Mouse (Mus musculus): Measurements from ENCODE around the gene Enah. TPM values are rescaled to one million over a fixed set of nuclear protein-coding genes. Genes with fewer than 3 reads are reported as not detected.

The Enah gene
- polyA plus RNA-seq, 1 experiment from 2014 or later = 42.4 TPM

DNA sequence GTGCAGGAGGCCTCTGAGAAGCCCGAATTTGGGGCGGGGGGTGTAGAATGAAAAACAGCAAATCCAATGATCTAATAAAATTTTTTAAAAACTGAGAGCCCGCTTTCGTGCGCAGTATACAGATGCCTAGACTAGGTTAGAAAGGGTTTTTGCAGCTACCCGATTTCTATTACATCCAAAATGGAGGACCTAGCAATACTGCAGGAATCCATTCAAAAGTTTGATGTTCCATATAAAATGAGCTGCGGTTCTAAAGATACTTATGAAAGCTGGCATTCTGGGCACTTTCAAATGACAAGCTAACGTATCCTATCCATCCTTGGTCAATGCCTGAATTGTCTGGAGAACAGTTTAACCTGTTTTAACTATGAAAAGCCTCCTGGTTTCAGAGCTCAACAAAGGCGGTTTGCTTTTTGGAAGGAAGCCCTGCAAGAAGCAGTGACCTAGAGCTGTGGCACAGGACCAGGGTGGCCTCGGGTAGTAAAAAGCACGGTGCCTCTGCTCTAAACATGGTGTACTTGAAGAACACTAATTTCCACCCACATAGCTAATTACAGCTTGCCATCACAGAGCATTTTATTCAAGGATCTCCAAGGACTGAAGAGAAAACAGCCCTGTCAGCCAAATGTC is 1.2 kb upstream of the Enah start:
- peak overlapping the region; percentile 92 for H3K4me3 ChIP-seq (ENCODE audit: low read depth, low read length)
- no peaks in the 10 kb centered on the region for H3K27me3 ChIP-seq (ENCODE audit: control insufficient read depth, insufficient read depth, low read length)
- 14% methylated on average over 11 of the region's 11 CpGs for WGBS
- H3K27ac ChIP-seq (ENCODE audit: low read depth, low read length) = 0 out of 2 replicates have a peak overlapping the region, but pooled peaks have one; percentile 97
- H3K4me1 ChIP-seq (replicated peaks; ENCODE audit: control insufficient read depth, insufficient read depth, low read length) = peaks cover 3% of the 10 kb centered on the region; the same call in 1 of the 2 replicates
- H3K36me3 ChIP-seq (ENCODE audit: control insufficient read depth, insufficient read depth, low read length) = no peaks in the 10 kb centered on the region
- peak overlapping the region; percentile 86 for H3K4me2 ChIP-seq (ENCODE audit: low read depth, low read length, severe bottlenecking)
- DNase-seq (ENCODE audit: low spot score) (no peak), ATAC-seq (replicated peaks; ENCODE audit: low FRiP score) (no peak; the same call in 1 of the 2 replicates)
- no peaks in the 10 kb centered on the region for H3K9me3 ChIP-seq (ENCODE audit: control insufficient read depth, low read length)
- peak overlapping the region; percentile 97 for H3K9ac ChIP-seq (ENCODE audit: low read length)

DNA sequence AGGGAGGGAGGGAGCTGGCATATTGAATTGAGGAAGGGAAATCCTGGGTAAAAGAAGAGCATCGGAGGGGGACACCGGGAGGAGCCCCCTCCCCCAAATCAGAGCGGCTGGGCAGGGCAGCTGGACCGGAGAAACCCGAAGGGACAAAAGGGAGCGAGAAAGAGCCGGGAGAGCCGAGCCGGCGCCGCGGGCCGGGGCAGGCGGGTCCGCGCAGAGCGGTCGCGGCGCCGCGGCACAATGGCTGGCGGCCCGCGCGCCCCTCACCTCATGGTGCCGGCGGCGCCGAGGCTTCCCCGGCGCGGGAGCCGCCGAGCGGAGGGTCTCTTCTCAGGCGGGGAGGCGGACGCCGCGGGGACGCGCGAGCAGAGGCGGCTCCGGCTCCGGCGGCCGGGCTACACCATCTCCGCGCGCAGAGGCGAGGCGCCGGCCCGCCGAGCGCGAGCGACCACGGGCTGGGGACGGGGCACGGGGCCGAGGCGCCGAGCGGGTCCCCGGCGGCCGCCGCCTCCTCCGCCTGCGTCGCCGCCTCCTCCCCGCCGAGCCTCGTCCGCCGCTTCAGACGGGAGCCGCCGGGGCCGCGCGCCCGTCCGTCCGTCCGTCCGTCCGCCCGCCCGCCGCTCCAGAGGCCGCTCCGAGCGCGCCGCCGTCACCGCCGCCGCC is 394 bp downstream of the Enah start:
- Histone ChIP-seq H3K9me3 (ENCODE audit: control insufficient read depth, low read length) (no peaks in the 10 kb centered on the region), H3K27ac (ENCODE audit: low read depth, low read length) (peak overlapping the region; percentile 97), H3K4me3 (ENCODE audit: low read depth, low read length) (peak overlapping the region; percentile 92), H3K4me2 (ENCODE audit: low read depth, low read length, severe bottlenecking) (peak overlapping the region; percentile 86), H3K36me3 (ENCODE audit: control insufficient read depth, insufficient read depth, low read length) (no peaks in the 10 kb centered on the region), H3K9ac (ENCODE audit: low read length) (peak overlapping the region; percentile 97), H3K4me1 (replicated peaks; ENCODE audit: control insufficient read depth, insufficient read depth, low read length) (peaks cover 3% of the 10 kb centered on the region; the same call in 1 of the 2 replicates), H3K27me3 (ENCODE audit: control insufficient read depth, insufficient read depth, low read length) (no peaks in the 10 kb centered on the region)
- DNase-seq (ENCODE audit: low spot score) (peak; percentile 80), ATAC-seq (replicated peaks; ENCODE audit: low FRiP score) (peak; percentile 73)
- WGBS = 0% methylated on average over 18 of the region's 104 CpGs

DNA sequence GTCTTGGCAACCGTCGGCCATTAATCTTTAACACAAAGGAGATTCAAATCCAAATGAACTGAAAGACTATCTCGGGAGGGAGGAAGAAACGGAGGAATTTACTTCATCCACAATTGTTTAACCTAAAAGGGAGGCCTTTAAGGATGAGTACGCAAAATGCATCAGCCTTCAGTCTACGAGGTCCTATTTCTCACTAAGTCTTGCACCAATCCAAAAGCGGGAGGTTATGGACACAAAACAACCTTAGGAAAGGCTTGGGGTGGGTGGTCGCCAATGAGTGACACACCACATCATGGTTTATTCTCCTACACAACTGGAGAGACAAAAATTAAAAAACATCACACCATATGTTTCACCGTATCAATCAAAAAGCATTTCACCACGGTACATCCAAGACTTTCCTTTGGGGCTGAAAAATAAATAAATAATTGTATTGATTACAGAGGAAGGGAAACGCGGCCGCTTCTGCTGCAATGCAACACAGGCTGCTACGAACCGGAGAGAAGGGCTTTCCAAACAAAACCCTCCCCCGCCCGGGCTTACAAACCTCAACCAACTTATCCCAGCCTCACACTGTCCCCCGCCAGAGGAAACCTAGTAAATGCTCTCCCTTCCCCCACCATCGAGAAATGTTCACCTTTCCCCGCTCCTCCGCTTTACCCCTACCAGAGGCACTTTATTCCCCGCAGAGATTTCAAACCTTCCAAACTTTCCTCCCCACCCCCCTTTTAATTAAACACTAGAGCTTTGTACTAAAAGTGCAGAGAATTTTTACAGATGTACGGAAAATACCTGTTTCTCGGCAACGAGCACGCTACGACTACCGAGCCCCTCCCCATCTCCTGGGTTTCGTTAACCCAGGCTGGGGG is 1.2 kb downstream of the Enah start:
- no peaks in the 10 kb centered on the region for H3K27me3 ChIP-seq (ENCODE audit: control insufficient read depth, insufficient read depth, low read length)
- H3K9ac ChIP-seq (ENCODE audit: low read length) = peak overlapping the region; percentile 97
- peak overlapping the region; percentile 97 for H3K27ac ChIP-seq (ENCODE audit: low read depth, low read length)
- no peaks in the 10 kb centered on the region for H3K9me3 ChIP-seq (ENCODE audit: control insufficient read depth, low read length)
- WGBS = under 1% methylated on average over 29 of the region's 29 CpGs
- DNase-seq (ENCODE audit: low spot score) = peak; percentile 78
- H3K4me1 ChIP-seq (replicated peaks; ENCODE audit: control insufficient read depth, insufficient read depth, low read length) = peaks cover 3% of the 10 kb centered on the region; the same call in 1 of the 2 replicates
- no peaks in the 10 kb centered on the region for H3K36me3 ChIP-seq (ENCODE audit: control insufficient read depth, insufficient read depth, low read length)
- peak overlapping the region; percentile 86 for H3K4me2 ChIP-seq (ENCODE audit: low read depth, low read length, severe bottlenecking)
- peak overlapping the region; percentile 92 for H3K4me3 ChIP-seq (ENCODE audit: low read depth, low read length)
- peak; percentile 45; the same call in 1 of the 2 replicates for ATAC-seq (replicated peaks; ENCODE audit: low FRiP score)

DNA sequence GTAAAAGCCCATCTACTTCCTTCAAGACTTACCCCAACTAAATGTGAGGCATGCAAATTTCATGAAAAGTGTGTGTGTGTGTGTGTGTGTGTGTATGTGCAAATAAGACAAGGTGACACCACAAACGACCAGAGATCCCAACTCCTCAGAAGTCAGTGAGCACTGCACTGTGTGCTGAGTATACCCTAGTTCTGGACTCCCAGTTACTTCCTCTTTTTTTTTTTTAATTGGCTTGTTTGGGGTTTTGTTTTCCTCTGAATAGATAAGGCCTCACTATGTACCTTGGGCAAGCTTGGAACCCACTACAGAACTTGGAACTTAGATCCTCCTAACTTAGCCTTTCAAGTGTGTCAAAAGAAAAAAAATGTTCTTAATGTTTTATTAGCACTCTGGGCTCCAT is 14.0 kb downstream of the Enah start:
- no peak for DNase-seq (ENCODE audit: low spot score)
- no peak overlapping the region for H3K4me3 ChIP-seq (ENCODE audit: low read depth, low read length)
- no peak overlapping the region for H3K27ac ChIP-seq (ENCODE audit: low read depth, low read length)
- H3K27me3 ChIP-seq (ENCODE audit: control insufficient read depth, insufficient read depth, low read length) = no peaks in the 10 kb centered on the region
- no peaks in the 10 kb centered on the region for H3K4me1 ChIP-seq (replicated peaks; ENCODE audit: control insufficient read depth, insufficient read depth, low read length)
- H3K9me3 ChIP-seq (ENCODE audit: control insufficient read depth, low read length) = no peaks in the 10 kb centered on the region
- no peak overlapping the region for H3K9ac ChIP-seq (ENCODE audit: low read length)
- H3K36me3 ChIP-seq (ENCODE audit: control insufficient read depth, insufficient read depth, low read length) = no peaks in the 10 kb centered on the region; the same call in 1 of the 2 replicates
- no peak for ATAC-seq (replicated peaks; ENCODE audit: low FRiP score)
- WGBS = 89% methylated on average over 1 of the region's 1 CpGs
- H3K4me2 ChIP-seq (ENCODE audit: low read depth, low read length, severe bottlenecking) = no peak overlapping the region

DNA sequence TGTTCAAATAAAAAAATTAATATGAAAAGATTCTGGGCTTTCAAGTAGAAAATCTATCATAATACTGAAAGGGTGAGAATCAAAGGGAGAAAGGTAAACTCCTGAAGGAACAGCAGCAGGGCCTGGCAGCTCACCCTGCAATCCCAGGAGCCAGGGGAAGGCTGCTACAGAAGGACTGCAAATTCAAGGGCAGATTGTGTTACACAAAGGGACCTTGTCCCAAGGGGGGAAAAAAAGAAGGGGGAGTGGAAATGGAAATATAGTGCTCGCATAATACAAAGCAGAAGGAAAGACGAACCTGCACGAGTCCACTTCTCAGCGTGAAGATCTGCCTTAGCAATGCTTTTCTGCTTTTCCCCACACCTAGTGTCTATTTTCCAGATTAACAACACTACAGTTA is 21.1 kb downstream of the Enah start:
- 55% methylated on average over 4 of the region's 4 CpGs for WGBS

DNA sequence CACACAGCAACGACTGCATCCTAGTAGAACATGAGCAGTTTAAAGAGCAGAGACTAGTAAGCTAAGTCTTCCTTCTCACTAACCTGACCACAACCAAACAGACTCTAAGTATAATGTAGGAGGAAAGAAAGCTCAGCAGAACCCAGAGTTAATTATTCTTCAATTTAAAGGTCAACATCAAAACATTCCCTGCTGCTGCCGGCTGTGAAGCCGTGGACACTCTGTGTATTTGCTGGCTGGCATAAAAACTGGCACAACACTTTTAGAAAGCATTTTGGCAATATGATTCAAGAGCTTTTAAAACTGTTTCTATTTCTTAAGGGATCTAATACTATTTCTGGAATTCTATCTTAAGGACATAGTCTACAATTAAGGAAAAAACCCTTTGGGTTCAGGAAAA is 22.0 kb downstream of the Enah start:
- Histone ChIP-seq H3K27ac (ENCODE audit: low read depth, low read length) (no peak overlapping the region), H3K4me1 (replicated peaks; ENCODE audit: control insufficient read depth, insufficient read depth, low read length) (0 out of 2 replicates have a peak, but pooled peaks cover 3% of the 10 kb centered on the region), H3K27me3 (ENCODE audit: control insufficient read depth, insufficient read depth, low read length) (no peaks in the 10 kb centered on the region), H3K4me2 (ENCODE audit: low read depth, low read length, severe bottlenecking) (no peak overlapping the region), H3K9me3 (ENCODE audit: control insufficient read depth, low read length) (no peaks in the 10 kb centered on the region), H3K4me3 (ENCODE audit: low read depth, low read length) (no peak overlapping the region), H3K9ac (ENCODE audit: low read length) (no peak overlapping the region), H3K36me3 (ENCODE audit: control insufficient read depth, insufficient read depth, low read length) (no peaks in the 10 kb centered on the region)
- no peak for DNase-seq (ENCODE audit: low spot score)
- no peak for ATAC-seq (replicated peaks; ENCODE audit: low FRiP score)
- WGBS = 88% methylated on average over 3 of the region's 3 CpGs

More for the DNA sequence above, 21.1 kb downstream of the Enah start:
- H3K4me2 ChIP-seq (ENCODE audit: low read depth, low read length, severe bottlenecking) = no peak overlapping the region
- H3K9ac ChIP-seq (ENCODE audit: low read length) = no peak overlapping the region
- DNase-seq (ENCODE audit: low spot score) = no peak
- H3K4me1 ChIP-seq (replicated peaks; ENCODE audit: control insufficient read depth, insufficient read depth, low read length) = 0 out of 2 replicates have a peak, but pooled peaks cover 3% of the 10 kb centered on the region
- no peaks in the 10 kb centered on the region for H3K36me3 ChIP-seq (ENCODE audit: control insufficient read depth, insufficient read depth, low read length)
- H3K27me3 ChIP-seq (ENCODE audit: control insufficient read depth, insufficient read depth, low read length) = no peaks in the 10 kb centered on the region
- H3K4me3 ChIP-seq (ENCODE audit: low read depth, low read length) = no peak overlapping the region
- H3K9me3 ChIP-seq (ENCODE audit: control insufficient read depth, low read length) = no peaks in the 10 kb centered on the region
- H3K27ac ChIP-seq (ENCODE audit: low read depth, low read length) = no peak overlapping the region
- no peak for ATAC-seq (replicated peaks; ENCODE audit: low FRiP score)

DNA sequence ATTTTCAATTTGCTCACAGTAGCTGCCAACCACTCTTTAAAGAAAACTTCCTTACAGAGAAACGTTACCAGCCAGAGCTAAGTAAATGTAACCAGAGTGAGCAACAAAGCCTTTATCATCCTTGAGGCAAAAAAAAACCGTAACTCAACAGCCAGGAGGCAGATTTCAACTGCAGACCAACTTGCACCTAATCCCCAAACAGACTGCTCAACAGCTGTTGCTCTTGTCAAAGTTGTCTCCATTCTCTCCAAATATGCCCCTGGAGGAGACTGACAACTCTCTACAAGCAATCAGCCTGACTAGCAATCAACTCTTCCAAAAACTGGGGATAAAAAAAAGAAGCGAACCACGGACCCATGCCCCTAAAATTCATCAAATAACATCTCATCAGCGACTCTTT is 26.2 kb downstream of the Enah start:
- Histone ChIP-seq H3K9me3 (ENCODE audit: control insufficient read depth, low read length) (no peaks in the 10 kb centered on the region), H3K4me2 (ENCODE audit: low read depth, low read length, severe bottlenecking) (no peak overlapping the region), H3K9ac (ENCODE audit: low read length) (no peak overlapping the region), H3K36me3 (ENCODE audit: control insufficient read depth, insufficient read depth, low read length) (no peaks in the 10 kb centered on the region), H3K27ac (ENCODE audit: low read depth, low read length) (no peak overlapping the region), H3K4me1 (replicated peaks; ENCODE audit: control insufficient read depth, insufficient read depth, low read length) (0 out of 2 replicates have a peak, but pooled peaks cover under 1% of the 10 kb centered on the region), H3K4me3 (ENCODE audit: low read depth, low read length) (no peak overlapping the region), H3K27me3 (ENCODE audit: control insufficient read depth, insufficient read depth, low read length) (no peaks in the 10 kb centered on the region)
- DNase-seq (ENCODE audit: low spot score) = no peak
- no peak for ATAC-seq (replicated peaks; ENCODE audit: low FRiP score)
- WGBS = 86% methylated on average over 5 of the region's 5 CpGs

DNA sequence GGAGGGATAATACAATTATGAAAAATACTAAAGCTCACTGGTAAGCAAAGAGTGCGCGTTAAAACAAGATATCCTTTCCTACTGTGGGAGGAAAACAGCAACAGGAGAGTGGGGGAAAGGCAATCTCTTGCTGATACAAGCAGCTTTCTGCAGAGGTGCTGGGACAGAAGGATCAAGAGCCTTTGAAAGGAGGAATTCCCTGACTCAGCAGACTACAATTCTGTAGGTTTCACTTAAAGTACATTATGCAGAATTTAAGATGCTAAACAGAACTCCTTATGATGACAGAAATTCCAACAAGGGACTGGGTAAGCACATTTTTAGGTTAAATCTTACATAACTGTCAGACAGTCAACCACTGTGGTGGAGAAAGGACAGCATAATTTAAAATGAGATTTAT is 31.4 kb downstream of the Enah start:
- no peak overlapping the region for H3K4me3 ChIP-seq (ENCODE audit: low read depth, low read length)
- no peaks in the 10 kb centered on the region for H3K27me3 ChIP-seq (ENCODE audit: control insufficient read depth, insufficient read depth, low read length)
- ATAC-seq (replicated peaks; ENCODE audit: low FRiP score) (no peak), DNase-seq (ENCODE audit: low spot score) (no peak)
- no peaks in the 10 kb centered on the region; the same call in 1 of the 2 replicates for H3K36me3 ChIP-seq (ENCODE audit: control insufficient read depth, insufficient read depth, low read length)
- H3K4me1 ChIP-seq (replicated peaks; ENCODE audit: control insufficient read depth, insufficient read depth, low read length) = no peaks in the 10 kb centered on the region
- no peak overlapping the region for H3K27ac ChIP-seq (ENCODE audit: low read depth, low read length)
- no peak overlapping the region for H3K4me2 ChIP-seq (ENCODE audit: low read depth, low read length, severe bottlenecking)
- WGBS = 81% methylated on average over 2 of the region's 2 CpGs
- no peaks in the 10 kb centered on the region for H3K9me3 ChIP-seq (ENCODE audit: control insufficient read depth, low read length)
- H3K9ac ChIP-seq (ENCODE audit: low read length) = no peak overlapping the region
